ENCODE assay signal across 25 mouse cellular contexts in the genomic region with DNA sequence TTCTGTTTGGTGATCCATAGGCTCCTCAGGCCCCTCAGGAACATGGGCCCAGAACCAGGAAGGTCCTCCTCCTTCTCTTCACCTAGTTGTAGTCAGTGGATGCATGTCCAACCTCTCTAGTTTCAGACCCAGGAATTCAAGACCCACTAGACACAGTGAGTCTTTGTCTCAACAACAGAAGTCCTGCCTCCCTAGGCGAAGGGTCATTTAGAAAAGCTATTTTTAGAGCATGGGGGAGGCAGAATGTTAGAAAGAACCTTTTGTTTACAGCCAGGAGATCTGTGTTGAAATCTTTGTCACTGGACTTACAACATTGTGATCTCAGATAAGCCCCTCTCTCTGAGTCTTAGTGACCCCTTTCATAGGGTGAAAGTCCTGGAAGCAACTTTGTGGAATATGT.
DNase-seq lines count a peak whose midpoint lies in the region; ATAC-seq and TF ChIP-seq lines count a peak whose summit lies in the region.
"Had no signal": no experiment of that assay in that cellular context is flagged by ENCODE, and none has a peak within 500 bp of the region (broad histone marks: within the 10 kb centered on the region; RNA-seq: fewer than 3 reads in every experiment).

No protein-coding gene starts in this region.

- H3K4me3 ChIP-seq in intestine, embryonic 15.5 days (replicated peaks): no peak overlapping the region
- H3K4me3 ChIP-seq in intestine, postnatal 0 days (ENCODE audit: low read depth, low read length): no peak overlapping the region
- H3K4me3 ChIP-seq in midbrain, embryonic 11.5 days (ENCODE audit: low read depth, low read length): no peak overlapping the region
- no peak overlapping the region for H3K4me3 ChIP-seq in midbrain, postnatal 0 days (ENCODE audit: low read depth, low read length)
- H3K4me3 ChIP-seq in embryonic facial prominence, embryonic 10.5 days: no peak overlapping the region
- H3K4me3 ChIP-seq: embryonic facial prominence, embryonic 12.5 days; forebrain, embryonic 15.5 days; hindbrain, embryonic 15.5 days; kidney, embryonic 15.5 days; myocyte had no signal

- H3K4me1 ChIP-seq in intestine, embryonic 15.5 days (replicated peaks): no peaks in the 10 kb centered on the region
- H3K4me1 ChIP-seq in intestine, postnatal 0 days (replicated peaks; ENCODE audit: control insufficient read depth, insufficient read depth, low read length): no peaks in the 10 kb centered on the region
- H3K4me1 ChIP-seq in midbrain, embryonic 11.5 days (ENCODE audit: control insufficient read depth, insufficient read depth, low read length): no peaks in the 10 kb centered on the region
- H3K4me1 ChIP-seq in midbrain, postnatal 0 days (ENCODE audit: insufficient read depth, low read length): no peaks in the 10 kb centered on the region
- no peaks in the 10 kb centered on the region for H3K4me1 ChIP-seq in embryonic facial prominence, embryonic 10.5 days
- H3K4me1 ChIP-seq: embryonic facial prominence, embryonic 12.5 days; forebrain, embryonic 15.5 days; hindbrain, embryonic 15.5 days; kidney, embryonic 15.5 days had no signal

- peak overlapping the region; percentile 3; the same call in 1 of the 2 replicates for H3K27ac ChIP-seq in intestine, embryonic 15.5 days
- no peak overlapping the region for H3K27ac ChIP-seq in intestine, postnatal 0 days (ENCODE audit: low read depth, low read length)
- H3K27ac ChIP-seq in midbrain, embryonic 11.5 days (ENCODE audit: low read depth, low read length): no peak overlapping the region
- H3K27ac ChIP-seq in midbrain, postnatal 0 days (ENCODE audit: low read depth, low read length): no peak overlapping the region
- peak overlapping the region; percentile 35; the same call in 1 of the 2 replicates for H3K27ac ChIP-seq in embryonic facial prominence, embryonic 10.5 days (replicated peaks)
- H3K27ac ChIP-seq: forebrain, embryonic 15.5 days; hindbrain, embryonic 15.5 days; kidney, embryonic 15.5 days had no signal

- H3K36me3 ChIP-seq in intestine, embryonic 15.5 days: no peaks in the 10 kb centered on the region
- H3K36me3 ChIP-seq in intestine, postnatal 0 days (ENCODE audit: control insufficient read depth, insufficient read depth): no peaks in the 10 kb centered on the region
- H3K36me3 ChIP-seq in midbrain, embryonic 11.5 days (ENCODE audit: control insufficient read depth, insufficient read depth, low read length): no peaks in the 10 kb centered on the region
- no peaks in the 10 kb centered on the region for H3K36me3 ChIP-seq in midbrain, postnatal 0 days (ENCODE audit: insufficient read depth, low read length)
- no peaks in the 10 kb centered on the region for H3K36me3 ChIP-seq in embryonic facial prominence, embryonic 10.5 days (replicated peaks)
- H3K36me3 ChIP-seq: embryonic facial prominence, embryonic 12.5 days; forebrain, embryonic 15.5 days; hindbrain, embryonic 15.5 days; kidney, embryonic 15.5 days had no signal

- no peaks in the 10 kb centered on the region for H3K27me3 ChIP-seq in intestine, embryonic 15.5 days (replicated peaks)
- no peaks in the 10 kb centered on the region for H3K27me3 ChIP-seq in intestine, postnatal 0 days (replicated peaks; ENCODE audit: control insufficient read depth, insufficient read depth, low read length)
- no peaks in the 10 kb centered on the region for H3K27me3 ChIP-seq in midbrain, embryonic 11.5 days (ENCODE audit: control insufficient read depth, insufficient read depth, low read length)
- no peaks in the 10 kb centered on the region for H3K27me3 ChIP-seq in midbrain, postnatal 0 days (ENCODE audit: insufficient read depth, low read length)
- no peaks in the 10 kb centered on the region for H3K27me3 ChIP-seq in embryonic facial prominence, embryonic 10.5 days (replicated peaks; ENCODE audit: low read depth, poor library complexity, severe bottlenecking)
- H3K27me3 ChIP-seq: embryonic facial prominence, embryonic 12.5 days; forebrain, embryonic 15.5 days; hindbrain, embryonic 15.5 days; kidney, embryonic 15.5 days had no signal

- no peaks in the 10 kb centered on the region for H3K9me3 ChIP-seq in intestine, embryonic 15.5 days
- no peaks in the 10 kb centered on the region for H3K9me3 ChIP-seq in intestine, postnatal 0 days (ENCODE audit: control insufficient read depth)
- H3K9me3 ChIP-seq in midbrain, embryonic 11.5 days (ENCODE audit: control insufficient read depth, low read length): no peaks in the 10 kb centered on the region
- H3K9me3 ChIP-seq in midbrain, postnatal 0 days (ENCODE audit: low read length): no peaks in the 10 kb centered on the region
- no peaks in the 10 kb centered on the region for H3K9me3 ChIP-seq in embryonic facial prominence, embryonic 10.5 days
- H3K9me3 ChIP-seq: embryonic facial prominence, embryonic 12.5 days; forebrain, embryonic 15.5 days; hindbrain, embryonic 15.5 days; kidney, embryonic 15.5 days had no signal

- no peak for TF ChIP-seq CTCF in intestine, postnatal 0 days (IDR thresholded peaks at IDR 0.05; ENCODE audit: low read depth)
- TF ChIP-seq CTCF in midbrain, postnatal 0 days (IDR thresholded peaks at IDR 0.05): no peak

- H3K4me2 ChIP-seq in intestine, embryonic 15.5 days (replicated peaks): no peak overlapping the region
- H3K4me2 ChIP-seq in intestine, postnatal 0 days (replicated peaks; ENCODE audit: low read depth): no peak overlapping the region
- H3K4me2 ChIP-seq in midbrain, embryonic 11.5 days: no peak overlapping the region
- no peak overlapping the region for H3K4me2 ChIP-seq in midbrain, postnatal 0 days (ENCODE audit: low read depth, low read length, poor library complexity, severe bottlenecking)
- H3K4me2 ChIP-seq: embryonic facial prominence, embryonic 12.5 days; forebrain, embryonic 15.5 days; hindbrain, embryonic 15.5 days; kidney, embryonic 15.5 days had no signal

- no peak overlapping the region for H3K9ac ChIP-seq in intestine, embryonic 15.5 days
- H3K9ac ChIP-seq in intestine, postnatal 0 days (ENCODE audit: low read depth, low read length): no peak overlapping the region
- no peak overlapping the region for H3K9ac ChIP-seq in midbrain, embryonic 11.5 days (ENCODE audit: low read length)
- no peak overlapping the region for H3K9ac ChIP-seq in midbrain, postnatal 0 days (replicated peaks; ENCODE audit: low read length, poor library complexity, severe bottlenecking)
- H3K9ac ChIP-seq: embryonic facial prominence, embryonic 12.5 days; forebrain, embryonic 15.5 days; hindbrain, embryonic 15.5 days; kidney, embryonic 15.5 days had no signal

- ATAC-seq in intestine, embryonic 15.5 days: no peak
- no peak for ATAC-seq in intestine, postnatal 0 days
- ATAC-seq in midbrain, embryonic 11.5 days (ENCODE audit: low FRiP score): no peak
- ATAC-seq in midbrain, postnatal 0 days (ENCODE audit: low FRiP score): no peak
- ATAC-seq: activated CD4-positive, CD25-positive, alpha-beta regulatory T cell, adult 4 months; forebrain, embryonic 15.5 days; intestine, embryonic 16.5 days had no signal

- WGBS in intestine, embryonic 15.5 days: 28% methylated on average over 1 of the region's 1 CpGs
- 32% methylated on average over 1 of the region's 1 CpGs for WGBS in intestine, postnatal 0 days
- 46% methylated on average over 1 of the region's 1 CpGs for WGBS in midbrain, embryonic 11.5 days
- 50% methylated on average over 1 of the region's 1 CpGs for WGBS in midbrain, postnatal 0 days
- 18% methylated on average over 1 of the region's 1 CpGs for WGBS in embryonic facial prominence, embryonic 10.5 days

- peak; percentile 45 for DNase-seq in midbrain, embryonic 11.5 days (ENCODE audit: low spot score, missing footprints)
- DNase-seq in midbrain, postnatal 0 days (ENCODE audit: low spot score): no peak
- no peak for DNase-seq in embryonic facial prominence, embryonic 10.5 days (ENCODE audit: low spot score)
- DNase-seq in cerebellum, postnatal 36 days: no peak
- no peak for DNase-seq in layer of hippocampus, postnatal 10 days (ENCODE audit: low spot score in 2 of 2)
- DNase-seq: adrenal gland, postnatal 14 days; cerebellum, adult 11 months; cerebellum, postnatal 14 days; gastrocnemius, postnatal 14 days; heart, postnatal 4 days; kidney, postnatal 4 days; liver; lung, adult 18-20 months; midbrain, embryonic 14.5 days; right cerebral cortex, postnatal 14 days; thymus, adult 2 months had no signal

Comparison
In these comparisons a context has a peak if more than half of its experiments do, and no peak if none do; other contexts are left out.
1. H3K27ac ChIP-seq: peak in intestine, embryonic 15.5 days (single experiment) and embryonic facial prominence, embryonic 10.5 days (single experiment); none in intestine, postnatal 0 days (single experiment), midbrain, embryonic 11.5 days (single experiment) and midbrain, postnatal 0 days (single experiment).